Mouse (Mus musculus): ENCODE measurements around the gene Celsr3. TPM values are rescaled to one million over a fixed set of nuclear protein-coding genes. Genes with fewer than 3 reads are reported as not detected.

The Celsr3 gene
- polyA plus RNA-seq, 1 experiment from 2014 or later, result 21.3 TPM

DNA sequence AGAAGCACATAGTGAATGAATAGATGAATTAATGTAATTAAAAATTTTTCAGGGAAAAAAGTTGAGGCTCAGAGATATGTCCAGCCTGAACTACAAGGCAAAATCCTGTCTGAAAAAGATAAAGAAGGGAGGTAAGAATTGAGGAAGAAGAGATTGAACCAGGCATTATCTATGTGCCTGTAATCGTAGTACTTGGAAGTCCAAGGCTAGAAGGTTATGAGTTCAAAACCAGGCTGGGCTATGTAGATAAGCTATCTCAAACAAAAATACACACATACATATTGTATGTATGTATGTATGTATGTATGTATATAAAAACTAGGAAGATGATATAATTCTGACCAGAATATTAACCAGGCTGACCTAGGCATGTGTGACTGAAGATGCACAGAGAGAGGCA is 33.8 kb upstream of the Celsr3 start:
- Histone ChIP-seq H3K36me3 (replicated peaks) (no peaks in the 10 kb centered on the region), H3K4me3 (no peak overlapping the region), H3K9ac (no peak overlapping the region), H3K27me3 (replicated peaks) (no peaks in the 10 kb centered on the region), H3K4me1 (peaks cover 96% of the 10 kb centered on the region), H3K27ac (no peak overlapping the region), H3K4me2 (no peak overlapping the region), H3K9me3 (no peaks in the 10 kb centered on the region)
- WGBS, result 85% methylated on average over 1 of the region's 1 CpGs
- ATAC-seq (replicated peaks), result no peak

- no peak for ATAC-seq (replicated peaks)
- Histone ChIP-seq H3K4me2 (no peak overlapping the region), H3K27ac (no peak overlapping the region), H3K27me3 (replicated peaks) (no peaks in the 10 kb centered on the region), H3K4me1 (peaks cover 92% of the 10 kb centered on the region), H3K9ac (no peak overlapping the region), H3K36me3 (replicated peaks) (0 out of 2 replicates have a peak, but pooled peaks cover 2% of the 10 kb centered on the region), H3K9me3 (no peaks in the 10 kb centered on the region), H3K4me3 (no peak overlapping the region)
- WGBS, result 45% methylated on average over 3 of the region's 3 CpGs
Observed at GRCm38 (mm10) chr9:108792730-108793129, 33.4 kb upstream of the Celsr3 start.

- Histone ChIP-seq H3K27me3 (replicated peaks) (no peaks in the 10 kb centered on the region), H3K27ac (no peak overlapping the region), H3K36me3 (replicated peaks) (peaks cover 20% of the 10 kb centered on the region; the same call in 1 of the 2 replicates), H3K9me3 (no peaks in the 10 kb centered on the region), H3K9ac (no peak overlapping the region), H3K4me2 (peak overlapping the region; percentile 17; the same call in 1 of the 2 replicates), H3K4me3 (no peak overlapping the region), H3K4me1 (peaks cover 67% of the 10 kb centered on the region)
- no peak for ATAC-seq (replicated peaks)
- WGBS, result 60% methylated on average over 2 of the region's 2 CpGs
Observed at GRCm38 (mm10) chr9:108795281-108795680, 30.8 kb upstream of the Celsr3 start.

DNA sequence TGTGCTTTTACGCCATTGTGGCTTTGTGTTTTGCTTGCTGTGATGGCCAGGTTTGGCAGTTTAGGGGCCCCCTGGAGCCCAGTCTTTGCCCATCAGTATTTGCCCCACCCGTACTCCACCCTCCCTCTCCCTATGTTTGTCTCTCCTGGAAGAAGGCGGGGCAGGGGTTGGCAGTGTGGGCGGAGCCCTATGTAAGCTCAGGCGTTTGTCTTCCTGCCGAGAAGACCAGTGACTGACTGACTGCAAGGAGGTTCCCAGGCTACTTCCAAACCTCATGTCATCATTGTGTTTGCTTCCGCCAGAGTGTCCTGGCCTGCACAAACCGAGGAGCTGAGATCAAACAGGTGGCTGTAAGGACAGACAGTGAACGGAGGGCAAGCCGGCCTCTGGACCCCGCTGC is 30.4 kb upstream of the Celsr3 start:
- WGBS, result 26% methylated on average over 11 of the region's 11 CpGs
- Histone ChIP-seq H3K4me2 (peak overlapping the region; percentile 17; the same call in 1 of the 2 replicates), H3K27ac (no peak overlapping the region), H3K4me3 (no peak overlapping the region), H3K27me3 (replicated peaks) (no peaks in the 10 kb centered on the region), H3K9me3 (no peaks in the 10 kb centered on the region), H3K9ac (no peak overlapping the region), H3K36me3 (replicated peaks) (peaks cover 22% of the 10 kb centered on the region; the same call in 1 of the 2 replicates), H3K4me1 (peaks cover 62% of the 10 kb centered on the region)
- peak; percentile 55 for ATAC-seq (replicated peaks)

DNA sequence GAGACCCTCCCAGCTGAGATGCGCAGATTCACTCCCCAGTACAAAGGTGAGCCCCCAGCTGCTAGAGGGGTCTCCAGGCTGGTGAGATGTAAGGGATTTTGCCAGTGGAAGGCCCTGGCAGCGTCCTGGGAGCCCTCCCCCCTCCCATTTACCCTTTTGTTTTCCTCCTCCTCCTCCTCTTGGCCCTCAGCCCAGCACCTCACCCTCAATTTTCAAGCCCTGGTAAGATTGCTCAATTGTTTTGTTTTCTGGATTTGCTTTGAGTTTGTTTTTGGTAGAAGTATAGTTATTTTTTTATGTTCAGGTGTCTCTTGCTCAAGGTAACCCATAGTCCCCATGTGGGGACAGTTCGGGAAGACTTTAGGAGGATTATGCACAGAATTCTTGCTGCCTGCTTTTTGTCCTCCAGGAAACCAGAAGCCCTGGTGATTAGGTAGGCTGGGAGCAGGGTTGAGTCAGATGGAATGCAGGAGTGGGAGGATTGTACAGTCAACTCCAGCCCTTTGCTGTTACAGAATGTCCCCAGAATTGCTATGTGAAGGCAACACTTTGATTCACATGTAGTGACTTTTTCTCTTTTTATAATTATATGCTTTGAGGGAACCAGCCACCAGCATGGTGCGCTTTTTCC is 29.7 kb upstream of the Celsr3 start:
- no peaks in the 10 kb centered on the region for H3K27me3 ChIP-seq (replicated peaks)
- no peak for ATAC-seq (replicated peaks)
- H3K4me2 ChIP-seq, result no peak overlapping the region
- peaks cover 55% of the 10 kb centered on the region for H3K4me1 ChIP-seq
- H3K9ac ChIP-seq, result no peak overlapping the region
- H3K9me3 ChIP-seq, result no peaks in the 10 kb centered on the region
- H3K36me3 ChIP-seq (replicated peaks), result peaks cover 28% of the 10 kb centered on the region; the same call in 1 of the 2 replicates
- H3K27ac ChIP-seq, result no peak overlapping the region
- WGBS, result 53% methylated on average over 4 of the region's 4 CpGs
- H3K4me3 ChIP-seq, result no peak overlapping the region

DNA sequence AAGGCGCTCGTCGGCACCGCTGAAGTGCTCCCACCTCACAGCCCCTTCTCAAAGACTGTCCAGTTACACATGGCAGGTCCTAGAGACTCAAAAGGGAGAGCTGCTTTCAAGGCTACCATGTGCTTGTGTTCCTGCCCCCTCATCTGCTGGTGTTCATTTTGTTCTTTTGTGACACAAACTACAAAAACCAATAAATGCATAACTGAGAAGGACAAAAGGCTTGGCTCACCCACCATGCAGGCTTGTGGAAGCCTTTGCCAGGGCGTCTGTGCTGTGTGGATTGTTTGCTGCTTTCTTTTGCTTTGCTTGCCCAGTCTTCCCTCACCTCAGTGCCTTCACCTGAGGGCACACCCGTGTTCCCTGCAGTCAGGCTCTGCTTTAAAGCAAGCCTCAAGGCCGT is 28.6 kb upstream of the Celsr3 start:
- Histone ChIP-seq H3K36me3 (replicated peaks) (peaks cover 33% of the 10 kb centered on the region; the same call in 1 of the 2 replicates), H3K27ac (no peak overlapping the region), H3K9me3 (no peaks in the 10 kb centered on the region), H3K9ac (no peak overlapping the region), H3K4me2 (no peak overlapping the region), H3K4me1 (peaks cover 45% of the 10 kb centered on the region), H3K4me3 (no peak overlapping the region), H3K27me3 (replicated peaks) (no peaks in the 10 kb centered on the region)
- WGBS, result 85% methylated on average over 7 of the region's 7 CpGs
- no peak for ATAC-seq (replicated peaks)

DNA sequence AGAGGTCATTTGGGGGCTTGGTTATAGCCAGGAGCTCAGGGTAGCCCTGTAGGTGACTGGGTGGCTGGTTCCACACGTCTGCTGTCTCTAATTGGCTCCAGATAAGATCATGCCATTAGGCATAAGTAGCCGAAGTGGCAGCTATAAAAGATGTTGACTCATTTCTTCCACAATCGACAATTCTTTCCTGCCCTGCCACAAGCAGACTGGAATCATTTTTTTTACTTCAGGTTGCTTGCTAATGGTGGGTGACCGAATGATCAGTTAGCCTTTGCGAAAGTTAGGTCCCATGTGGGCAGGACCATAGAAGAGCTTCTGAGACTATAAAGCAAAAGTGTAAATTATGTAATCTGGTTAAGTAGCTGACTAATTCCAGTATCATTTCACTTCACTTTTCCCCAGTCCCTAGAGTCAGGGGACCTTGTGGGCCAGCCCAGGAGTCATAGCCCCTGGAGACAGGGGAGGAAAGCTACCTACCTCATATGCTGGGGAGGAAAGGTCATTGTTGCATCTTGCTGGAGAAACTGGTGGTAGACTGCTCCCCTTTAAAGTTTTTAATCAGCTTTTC is 27.5 kb upstream of the Celsr3 start:
- WGBS, result 81% methylated on average over 5 of the region's 5 CpGs
- Histone ChIP-seq H3K9ac (no peak overlapping the region), H3K36me3 (replicated peaks) (peaks cover 34% of the 10 kb centered on the region; the same call in 1 of the 2 replicates), H3K4me1 (peaks cover 34% of the 10 kb centered on the region), H3K27me3 (replicated peaks) (no peaks in the 10 kb centered on the region), H3K9me3 (no peaks in the 10 kb centered on the region), H3K27ac (no peak overlapping the region), H3K4me3 (no peak overlapping the region), H3K4me2 (no peak overlapping the region)
- no peak for ATAC-seq (replicated peaks)

DNA sequence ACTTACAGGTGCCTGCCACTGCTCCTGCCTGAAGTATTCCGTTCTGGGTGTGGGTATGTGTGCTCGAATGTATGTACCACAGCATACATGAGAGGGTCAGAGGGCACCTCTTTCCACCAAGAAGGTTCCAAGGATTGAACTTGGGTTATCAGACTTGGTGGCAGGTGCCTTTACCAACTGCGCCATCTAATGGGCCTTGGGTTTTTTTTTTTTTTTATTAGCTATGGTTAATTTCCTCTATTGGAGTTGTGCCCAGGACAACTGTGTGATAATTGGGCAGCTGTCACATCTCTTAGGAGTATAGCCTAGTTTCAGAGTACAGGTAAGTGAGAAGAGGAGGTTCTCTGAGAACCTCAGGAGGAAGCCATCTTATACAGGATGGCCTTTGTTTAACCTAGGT is 26.6 kb upstream of the Celsr3 start:
- no peak overlapping the region for H3K9ac ChIP-seq
- no peak overlapping the region for H3K4me3 ChIP-seq
- 86% methylated on average over 3 of the region's 3 CpGs for WGBS
- H3K4me2 ChIP-seq, result no peak overlapping the region
- ATAC-seq (replicated peaks), result no peak
- peaks cover 44% of the 10 kb centered on the region; the same call in 1 of the 2 replicates for H3K36me3 ChIP-seq (replicated peaks)
- no peaks in the 10 kb centered on the region for H3K9me3 ChIP-seq
- no peak overlapping the region for H3K27ac ChIP-seq
- peaks cover 24% of the 10 kb centered on the region for H3K4me1 ChIP-seq
- no peaks in the 10 kb centered on the region for H3K27me3 ChIP-seq (replicated peaks)

- Histone ChIP-seq H3K27ac (no peak overlapping the region), H3K4me1 (peaks cover 15% of the 10 kb centered on the region), H3K9ac (no peak overlapping the region), H3K4me3 (no peak overlapping the region), H3K36me3 (replicated peaks) (peaks cover 50% of the 10 kb centered on the region), H3K27me3 (replicated peaks) (no peaks in the 10 kb centered on the region), H3K9me3 (no peaks in the 10 kb centered on the region), H3K4me2 (no peak overlapping the region)
- no peak for ATAC-seq (replicated peaks)
- 91% methylated on average over 8 of the region's 8 CpGs for WGBS
Observed at GRCm38 (mm10) chr9:108805768-108806167, 20.4 kb upstream of the Celsr3 start.

GRCm38 (mm10) chr9:108806379-108806778 is 19.7 kb upstream of the Celsr3 start:
- Histone ChIP-seq H3K9me3 (no peaks in the 10 kb centered on the region), H3K9ac (no peak overlapping the region), H3K36me3 (replicated peaks) (peaks cover 48% of the 10 kb centered on the region), H3K27ac (no peak overlapping the region), H3K4me3 (no peak overlapping the region), H3K27me3 (replicated peaks) (no peaks in the 10 kb centered on the region), H3K4me2 (no peak overlapping the region), H3K4me1 (peaks cover 18% of the 10 kb centered on the region)
- no peak for ATAC-seq (replicated peaks)

- no peak for ATAC-seq (replicated peaks)
- Histone ChIP-seq H3K27me3 (replicated peaks) (no peaks in the 10 kb centered on the region), H3K4me2 (no peak overlapping the region), H3K36me3 (replicated peaks) (peaks cover 51% of the 10 kb centered on the region), H3K27ac (0 out of 2 replicates have a peak overlapping the region, but pooled peaks have one; percentile 25), H3K4me1 (peaks cover 18% of the 10 kb centered on the region), H3K9ac (no peak overlapping the region), H3K4me3 (no peak overlapping the region), H3K9me3 (no peaks in the 10 kb centered on the region)
- 82% methylated on average over 1 of the region's 1 CpGs for WGBS
Observed at GRCm38 (mm10) chr9:108806831-108807230, 19.3 kb upstream of the Celsr3 start.

GRCm38 (mm10) chr9:108807674-108808073 is 18.4 kb upstream of the Celsr3 start:
- H3K4me1 ChIP-seq, result peaks cover 18% of the 10 kb centered on the region
- H3K9ac ChIP-seq, result no peak overlapping the region
- no peak overlapping the region for H3K4me2 ChIP-seq
- ATAC-seq (replicated peaks), result peak; percentile 37
- WGBS, result 74% methylated on average over 5 of the region's 5 CpGs
- H3K4me3 ChIP-seq, result peak overlapping the region; percentile 72; the same call in 1 of the 2 replicates
- H3K27me3 ChIP-seq (replicated peaks), result no peaks in the 10 kb centered on the region
- no peaks in the 10 kb centered on the region for H3K9me3 ChIP-seq
- H3K27ac ChIP-seq, result 0 out of 2 replicates have a peak overlapping the region, but pooled peaks have one; percentile 79
- H3K36me3 ChIP-seq (replicated peaks), result peaks cover 48% of the 10 kb centered on the region
